Mouse (Mus musculus) embryo, embryonic 9.5 days (tissue): ENCODE data around the gene Focad.

ENCODE experiments used
- DNase-seq: peaks from one replicate; pipeline ENCODE4 v3.0.0-alpha.2; 2017; ENCODE audit errors: extremely low spot score

The Focad gene

GRCm38 (mm10) chr4:88458673-88459072 lies 364.2 kb downstream of the Focad start:
- no peak for DNase-seq
